Mouse (Mus musculus) kidney, postnatal 25 days (tissue): ENCODE results near the gene Fbll1.
"Not testable (repeated sequence)": the region's sequence is repeated elsewhere in the genome, so short reads cannot be mapped to it uniquely, and the experiment has no call there.

Experiments
- DNase-seq, 2 experiments: peaks; one replicate each; pipeline ENCODE4 v3.0.0; 2021; ENCODE audit warnings: mixed read lengths in 2 of 2

Fbll1 gene

GRCm38 (mm10) chr11:35798874-35799273 is at the start of gene Fbll1:
TSS of gene Fbll1 (minus strand) at chr11:35798884.
- DNase-seq = peak; percentile 58 to 64

- no peak for DNase-seq
Measured at GRCm38 (mm10) chr11:35844299-35844698, 45.6 kb upstream of the Fbll1 start.

- not testable (repeated sequence) for DNase-seq
Measured at GRCm38 (mm10) chr11:35842560-35842959, 43.9 kb upstream of the Fbll1 start.

- no peak for DNase-seq
Measured at GRCm38 (mm10) chr11:35841738-35842325, 43.1 kb upstream of the Fbll1 start.

- DNase-seq = not testable (repeated sequence)
Measured at GRCm38 (mm10) chr11:35840806-35841205, 42.1 kb upstream of the Fbll1 start.

- no peak for DNase-seq
Measured at GRCm38 (mm10) chr11:35840282-35840681, 41.6 kb upstream of the Fbll1 start.

GRCm38 (mm10) chr11:35838345-35839338 is 40.0 kb upstream of the Fbll1 start:
- DNase-seq = peak; percentile 92 to 93

- no peak for DNase-seq
Measured at GRCm38 (mm10) chr11:35837156-35838126, 38.8 kb upstream of the Fbll1 start.

GRCm38 (mm10) chr11:35834022-35834760 is 35.5 kb upstream of the Fbll1 start, which contains the start of gene Rars:
TSS of gene Rars (minus strand) at chr11:35834506.
- DNase-seq = peak; percentile 96

GRCm38 (mm10) chr11:35833270-35833669 is 34.6 kb upstream of the Fbll1 start:
- no peak for DNase-seq

- no peak for DNase-seq
Measured at GRCm38 (mm10) chr11:35832139-35832538, 33.5 kb upstream of the Fbll1 start.

GRCm38 (mm10) chr11:35827714-35828113 is 29.0 kb upstream of the Fbll1 start:
- no peak for DNase-seq

GRCm38 (mm10) chr11:35816316-35816715 is 17.6 kb upstream of the Fbll1 start:
- DNase-seq = no peak

- no peak for DNase-seq
Measured at GRCm38 (mm10) chr11:35811458-35811857, 12.8 kb upstream of the Fbll1 start.

- no peak for DNase-seq
Measured at GRCm38 (mm10) chr11:35801332-35801731, 2.6 kb upstream of the Fbll1 start.

- DNase-seq = no peak
Measured at GRCm38 (mm10) chr11:35798495-35798820, 226 bp downstream of the Fbll1 start.

- DNase-seq = no peak
Measured at GRCm38 (mm10) chr11:35797751-35798494, 761 bp downstream of the Fbll1 start.

- DNase-seq = not testable (repeated sequence)
Measured at GRCm38 (mm10) chr11:35792800-35793199, 5.9 kb downstream of the Fbll1 start.

- no peak for DNase-seq
Measured at GRCm38 (mm10) chr11:35788443-35788842, 10.2 kb downstream of the Fbll1 start.

- DNase-seq = no peak
Measured at GRCm38 (mm10) chr11:35784537-35784936, 14.1 kb downstream of the Fbll1 start.

- no peak for DNase-seq
Measured at GRCm38 (mm10) chr11:35784002-35784401, 14.7 kb downstream of the Fbll1 start.
